Mouse (Mus musculus) liver, adult 2 months (tissue): ENCODE data around the gene Gm37240.

Experiments used
- CTCF ChIP-seq: fragments of 200-500 bp; IDR thresholded peaks from 2 replicates; pipeline ENCODE4 v1.5.1; 2011; ENCODE audit warnings: low read depth, low read length, control low read depth
- POLR2A ChIP-seq: fragments of 200-500 bp; IDR thresholded peaks from 2 replicates; pipeline ENCODE4 v1.6.1; 2011; ENCODE audit warnings: low read length, control low read depth; ENCODE audit not compliant: insufficient read depth; ENCODE audit errors: extremely low read depth

- TF ChIP-seq POLR2A: no peak
- TF ChIP-seq CTCF: peak; percentile 43
These were observed 973.0 kb downstream of the Gm37240 start for GRCm38 (mm10) chr3:84914284-84914683.
